Mouse (Mus musculus): ENCODE results near the gene Cox11. TPM values are rescaled to one million over a fixed set of nuclear protein-coding genes. Genes with fewer than 3 reads are reported as not detected.

The Cox11 gene
- 15.4 TPM for total RNA-seq (2023)

DNA sequence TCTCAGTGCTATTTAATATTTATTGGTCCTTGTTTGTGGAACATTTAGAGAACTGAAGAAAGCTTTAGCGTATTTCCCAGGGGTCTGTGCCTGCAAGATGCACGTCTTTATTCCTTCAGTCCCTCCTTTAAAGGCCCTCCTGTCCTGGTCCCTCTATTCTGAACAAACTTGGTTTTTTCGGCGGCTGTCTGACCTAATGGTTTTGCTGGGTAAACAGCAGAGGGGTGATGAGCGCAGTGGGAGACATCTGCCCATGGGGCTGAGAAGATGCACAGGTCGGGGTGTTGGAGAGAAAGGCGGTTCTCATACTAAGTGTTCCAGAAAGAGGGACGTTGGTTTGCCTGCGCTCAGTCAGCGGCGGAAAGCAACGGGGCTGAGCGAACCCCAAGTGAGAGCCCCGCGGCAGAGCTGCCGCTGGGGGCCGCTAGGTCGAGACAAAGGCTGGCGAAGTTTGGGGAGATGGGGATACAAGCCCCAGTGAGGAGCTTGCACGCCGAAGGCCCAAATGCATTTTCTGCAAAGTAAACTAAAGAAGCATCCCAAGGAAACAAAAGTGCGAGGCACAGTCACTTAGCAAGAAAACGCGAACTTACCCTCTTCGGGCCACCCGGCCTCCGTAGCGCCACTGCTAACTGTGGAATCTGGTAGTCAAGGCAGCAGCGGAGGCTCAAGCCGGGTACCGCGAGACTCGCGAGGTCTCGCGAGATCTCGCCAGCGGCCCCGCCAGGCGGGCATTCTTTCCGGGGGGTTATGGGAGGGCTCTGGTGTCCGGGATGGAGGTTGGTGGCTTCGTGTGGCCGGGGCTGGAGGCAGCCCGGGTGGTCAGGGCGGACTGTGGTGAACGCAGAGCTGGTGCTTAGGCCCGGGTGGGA lies at the start of gene Cox11, which contains the start of gene Stxbp4:
Gene Cox11 (plus strand): TSS at position 734 of the 872 bp plus-strand sequence.
Gene Stxbp4 (minus strand): TSS at position 645 of the 872 bp plus-strand sequence.

DNA sequence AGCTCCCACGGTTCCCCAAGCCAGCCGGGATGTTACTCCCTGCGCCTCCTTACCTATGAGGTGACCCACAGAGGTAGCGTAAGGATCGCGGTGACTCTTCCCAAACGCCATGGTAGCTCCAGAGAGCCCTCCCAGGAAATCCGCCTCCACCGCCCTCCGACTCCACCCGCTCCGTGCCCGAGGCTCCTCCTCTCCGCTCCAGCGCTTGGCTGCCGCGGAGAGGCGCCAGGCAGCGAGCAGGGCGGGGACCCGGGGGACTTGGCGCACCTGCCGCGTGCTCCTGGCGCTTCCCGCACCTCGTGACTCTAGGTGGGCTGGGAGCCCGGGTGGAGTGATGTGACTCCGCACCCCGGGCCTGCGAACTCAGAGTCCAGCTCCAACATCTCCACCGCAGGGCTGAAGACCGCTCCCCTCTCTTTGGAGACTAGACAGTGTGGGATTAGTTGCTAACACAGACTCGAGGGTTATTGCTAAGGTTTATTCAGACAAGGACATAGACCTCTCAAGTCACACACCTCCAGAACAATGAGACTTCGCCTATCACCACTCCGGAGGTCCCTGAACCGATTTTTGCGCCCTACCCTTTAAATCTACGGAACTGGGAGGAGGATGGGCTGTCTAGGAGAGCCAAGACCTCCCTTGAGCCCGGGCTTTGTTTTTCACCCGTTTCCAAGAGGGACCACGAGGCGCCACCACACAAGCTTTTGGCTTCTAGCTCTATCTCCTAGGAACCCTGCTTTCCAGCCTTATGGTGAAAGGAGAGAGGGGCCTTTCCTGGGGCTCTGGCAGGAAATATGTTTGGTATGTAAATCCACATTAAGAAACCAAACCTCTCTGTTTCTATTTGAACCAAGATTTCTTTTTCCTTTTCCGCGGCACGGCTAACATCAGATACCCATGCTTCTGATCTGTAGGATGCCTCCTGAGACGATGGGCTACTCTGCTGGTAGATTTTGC lies 49.8 kb downstream of the Cox11 start, which contains the start of gene Tom1l1:
Gene Tom1l1 (minus strand): TSS at position 907 of the 957 bp plus-strand sequence.

Other genes starting within 250 kb of the Cox11 start
- gene Hlf, start 247.3 kb upstream of the Cox11 start, total RNA-seq (2023), result 0.30 TPM
- 4.3 TPM for gene Stxbp4, start 89 bp upstream of the Cox11 start, total RNA-seq (2023)
- not detected for gene Tom1l1, start 50.2 kb downstream of the Cox11 start, total RNA-seq (2023)